Mouse (Mus musculus) testis, adult 2 months (tissue): ENCODE measurements around the gene Xab2.

Experiments
- CTCF ChIP-seq: fragments of 200-500 bp; IDR thresholded peaks from 2 replicates; pipeline ENCODE4 v1.5.1; 2012; ENCODE audit warnings: low read depth, mild to moderate bottlenecking, inconsistent platforms, low read length, moderate library complexity; ENCODE audit not compliant: control insufficient read depth, insufficient read depth, insufficient replicate concordance
- POLR2A ChIP-seq: fragments of 200-500 bp; IDR thresholded peaks from 2 replicates; pipeline ENCODE4 v1.6.1; 2012; ENCODE audit warnings: low read depth, mild to moderate bottlenecking, inconsistent platforms, low read length, moderate library complexity; ENCODE audit not compliant: control insufficient read depth

DNA sequence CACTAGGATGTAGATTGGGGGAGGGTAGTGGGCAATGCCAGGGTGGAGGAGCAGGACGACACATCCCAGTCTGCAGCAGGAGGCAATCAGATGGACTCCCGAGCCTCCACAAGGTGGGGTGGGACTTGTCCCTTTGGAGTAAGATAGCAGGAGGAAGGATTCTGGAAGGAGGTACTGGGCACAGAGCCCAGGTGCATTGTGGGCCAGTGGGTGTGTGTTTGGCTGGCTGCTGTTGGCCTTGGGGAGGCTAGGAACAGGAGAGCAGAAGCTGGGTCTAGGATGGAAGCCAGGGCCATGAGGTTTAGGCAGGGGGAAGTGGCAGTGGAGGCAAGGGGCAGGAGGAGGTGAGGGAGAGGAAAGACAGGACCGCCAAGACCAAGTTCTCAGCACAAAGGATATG, 27.6 kb downstream of the Xab2 start:
- TF ChIP-seq CTCF (no peak), POLR2A (no peak)
